Mouse (Mus musculus) kidney, adult 2 months (tissue): ENCODE measurements at regions not wholly inside any gene's neighbourhood (a gene's known extent, or its start where the extent isn't known, plus 50 kb on each side); places are given as distances from the start of the nearest gene placed in this dataset.

Experiments used
- CTCF ChIP-seq: fragments of 200-500 bp; conservative IDR thresholded peaks from 2 replicates; pipeline ENCODE4 v1.5.1; 2011; ENCODE audit warnings: low read depth, mild to moderate bottlenecking, control low read depth, low read length, moderate library complexity, mixed read lengths; ENCODE audit not compliant: insufficient read depth, insufficient read length
- POLR2A ChIP-seq: fragments of 200-500 bp; IDR thresholded peaks from one replicate; pipeline ENCODE4 v1.6.1; 2011; ENCODE audit warnings: low read depth, low read length, control low read depth

DNA sequence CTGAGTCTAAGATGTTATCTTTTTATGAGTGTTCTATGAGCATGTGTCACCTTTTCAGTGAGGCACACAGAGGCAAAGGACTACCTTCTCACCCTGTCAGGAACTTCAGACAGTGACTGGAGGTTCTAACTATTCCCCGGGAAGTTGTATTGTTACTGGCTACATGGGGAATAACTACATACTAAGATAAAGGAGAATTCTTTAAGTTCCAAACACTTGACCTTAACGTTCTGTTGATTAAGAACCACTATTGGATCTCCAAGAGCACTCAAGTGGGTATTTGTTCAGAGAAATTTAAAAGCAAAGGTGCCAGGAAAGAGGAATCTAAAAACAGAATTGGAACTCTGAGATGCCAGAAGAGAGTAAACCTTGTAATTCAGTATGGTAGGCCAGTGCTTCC lies 139.5 kb upstream of the Nrp1 start:
- no peak for TF ChIP-seq POLR2A
- TF ChIP-seq CTCF, result no peak
